Mouse (Mus musculus): ENCODE measurements around the gene Lsmem1. TPM values are rescaled to one million over a fixed set of nuclear protein-coding genes. Genes with fewer than 3 reads are reported as not detected.

The Lsmem1 gene
- polyA plus RNA-seq, 1 experiment, result not detected

DNA sequence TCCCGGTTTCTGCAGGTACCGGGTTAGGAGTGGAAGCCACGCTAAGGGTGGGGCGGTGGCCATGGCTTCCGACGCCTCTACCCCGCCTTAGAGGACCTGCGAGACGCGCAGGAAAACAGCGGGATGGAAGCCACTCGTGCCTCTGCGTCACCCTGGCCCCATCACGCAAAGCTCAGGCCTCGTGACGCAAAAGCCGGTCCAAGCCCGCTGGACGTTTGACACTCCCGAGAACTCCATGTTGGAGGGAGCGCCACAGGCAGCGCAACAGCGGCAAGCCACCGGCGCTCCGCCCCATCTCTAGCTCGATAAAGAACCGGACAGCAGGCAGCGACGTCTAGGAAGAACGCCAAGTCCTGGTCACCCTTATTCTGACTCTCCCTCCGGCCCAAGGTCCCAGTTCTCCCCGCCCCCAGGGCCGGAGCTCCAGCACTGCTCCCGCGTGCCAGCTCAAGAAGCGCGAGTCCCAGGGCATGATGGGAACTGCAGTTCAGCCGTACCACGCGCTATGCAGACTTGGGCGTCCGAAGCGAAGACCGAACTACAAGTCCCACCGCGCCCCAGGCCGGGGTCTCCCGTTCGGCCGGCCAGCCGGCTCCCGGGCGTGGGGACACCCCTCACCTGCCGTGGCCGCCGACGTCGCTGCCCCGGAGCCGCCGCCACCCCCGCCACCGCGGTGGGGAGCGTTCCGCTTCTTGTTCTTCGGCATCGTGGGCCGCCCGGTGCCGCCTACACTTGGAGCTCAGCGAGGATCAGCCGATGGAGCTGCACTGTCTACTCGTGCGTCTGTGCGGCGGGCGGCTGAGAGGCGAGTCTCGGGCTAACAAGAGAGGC is 23.2 kb upstream of the Lsmem1 start:
- Histone ChIP-seq H3K4me3 (ENCODE audit: insufficient read depth, low read depth, low read length) (peak overlapping the region; percentile 78), H3K4me1 (ENCODE audit: control insufficient read depth, insufficient read depth, insufficient read length, low read length) (peaks cover 5% of the 10 kb centered on the region), H3K27ac (replicated peaks; ENCODE audit: low read depth, low read length) (peak overlapping the region; percentile 91)

DNA sequence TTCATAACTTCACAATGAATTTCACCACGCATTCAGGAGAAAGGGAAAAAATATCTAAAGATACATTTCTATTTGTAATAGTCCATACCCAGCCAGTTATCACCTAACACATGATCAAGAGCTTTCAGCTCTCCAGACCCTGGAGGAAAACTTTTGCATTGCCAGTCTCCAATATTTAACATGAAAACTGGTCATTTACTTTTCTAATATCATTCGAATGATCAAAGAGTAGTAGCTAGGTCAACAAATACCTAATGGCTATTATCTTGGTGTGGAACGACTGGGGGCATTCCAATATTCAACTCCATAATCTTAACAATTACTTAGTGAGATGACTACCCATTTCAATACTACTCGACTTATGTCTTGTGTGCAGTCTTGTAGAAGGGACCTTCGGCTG is 22.3 kb upstream of the Lsmem1 start:
- Histone ChIP-seq H3K27ac (replicated peaks; ENCODE audit: low read depth, low read length) (peak overlapping the region; percentile 91), H3K4me3 (ENCODE audit: insufficient read depth, low read depth, low read length) (peak overlapping the region; percentile 78), H3K4me1 (ENCODE audit: control insufficient read depth, insufficient read depth, insufficient read length, low read length) (peaks cover 5% of the 10 kb centered on the region)

DNA sequence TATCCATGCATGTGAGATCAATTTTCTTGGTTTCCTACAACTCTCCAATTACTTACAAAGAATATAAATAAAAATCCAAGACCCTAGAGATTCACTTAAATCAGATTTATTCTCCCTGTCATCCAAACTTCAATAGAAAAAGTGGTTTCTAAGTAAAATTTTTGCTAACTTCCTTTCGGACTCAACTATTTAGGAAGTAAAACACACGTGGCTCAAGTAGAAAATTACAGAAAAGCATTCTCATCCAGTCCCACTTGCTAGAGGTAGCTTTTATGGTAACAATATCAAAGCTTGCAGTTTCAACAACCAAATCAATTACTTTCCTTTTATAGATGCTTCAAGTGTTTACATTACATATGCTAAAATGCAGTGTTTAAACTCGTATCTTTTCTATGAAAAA is 21.6 kb upstream of the Lsmem1 start:
- Histone ChIP-seq H3K4me1 (ENCODE audit: control insufficient read depth, insufficient read depth, insufficient read length, low read length) (peaks cover 5% of the 10 kb centered on the region), H3K27ac (replicated peaks; ENCODE audit: low read depth, low read length) (0 out of 2 replicates have a peak overlapping the region, but pooled peaks have one; percentile 38), H3K4me3 (ENCODE audit: insufficient read depth, low read depth, low read length) (peak overlapping the region; percentile 32)

DNA sequence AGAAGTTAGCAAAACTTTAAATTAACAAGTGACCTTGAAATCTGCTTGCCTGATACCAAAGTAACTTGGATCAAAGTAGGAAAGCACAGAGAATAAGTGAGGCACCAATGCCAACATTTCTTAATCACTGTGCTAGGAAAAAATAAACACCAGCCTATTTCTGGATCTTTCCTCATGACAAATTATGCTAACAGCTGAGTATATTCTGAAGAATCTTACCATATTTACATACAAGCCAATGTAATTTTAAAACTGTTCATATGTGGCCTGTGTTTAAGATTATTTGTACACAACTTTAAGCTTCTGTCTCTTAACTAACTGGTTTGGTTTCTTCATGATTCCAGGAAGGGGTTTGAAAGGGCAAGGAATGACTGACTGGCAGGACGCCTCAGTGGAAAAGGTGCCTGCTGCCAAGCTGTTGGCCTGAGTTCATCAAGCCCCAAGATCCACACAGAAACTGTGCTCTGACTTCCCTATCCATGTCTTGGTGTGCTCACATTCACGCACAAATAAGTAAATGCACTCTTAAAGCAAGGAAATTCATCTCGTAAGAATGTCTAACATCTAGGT is 20.8 kb upstream of the Lsmem1 start:
- peak overlapping the region; percentile 35; the same call in 1 of the 2 replicates for H3K27ac ChIP-seq (replicated peaks; ENCODE audit: low read depth, low read length)
- peak overlapping the region; percentile 32 for H3K4me3 ChIP-seq (ENCODE audit: insufficient read depth, low read depth, low read length)
- peaks cover 5% of the 10 kb centered on the region for H3K4me1 ChIP-seq (ENCODE audit: control insufficient read depth, insufficient read depth, insufficient read length, low read length)

DNA sequence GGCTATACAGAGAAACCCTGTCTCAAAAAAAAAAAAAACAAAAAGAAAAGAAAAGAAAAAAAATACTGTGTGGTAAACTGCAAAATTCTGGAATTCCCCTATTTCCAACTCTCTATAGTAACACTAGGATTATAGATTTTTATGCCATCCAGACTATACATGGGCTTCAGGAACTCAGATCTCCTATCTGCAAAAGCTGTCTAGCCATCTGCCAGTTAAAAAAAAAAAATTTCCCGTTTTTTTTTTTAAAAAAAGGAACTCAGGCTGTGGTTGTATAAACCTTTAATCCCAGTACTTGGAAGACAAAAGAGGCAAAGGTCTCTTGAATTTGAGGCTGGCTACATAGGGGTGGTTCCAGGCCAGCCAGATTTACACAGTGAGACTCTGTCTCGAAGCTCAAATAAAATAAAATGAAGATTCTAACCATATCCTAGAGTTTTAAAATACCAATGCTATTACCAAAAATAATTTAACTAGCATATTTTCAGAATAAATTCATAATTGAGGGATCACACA is 19.2 kb upstream of the Lsmem1 start:
- H3K4me1 ChIP-seq (ENCODE audit: control insufficient read depth, insufficient read depth, insufficient read length, low read length), result peaks cover 3% of the 10 kb centered on the region
- H3K4me3 ChIP-seq (ENCODE audit: insufficient read depth, low read depth, low read length), result no peak overlapping the region
- no peak overlapping the region for H3K27ac ChIP-seq (replicated peaks; ENCODE audit: low read depth, low read length)

DNA sequence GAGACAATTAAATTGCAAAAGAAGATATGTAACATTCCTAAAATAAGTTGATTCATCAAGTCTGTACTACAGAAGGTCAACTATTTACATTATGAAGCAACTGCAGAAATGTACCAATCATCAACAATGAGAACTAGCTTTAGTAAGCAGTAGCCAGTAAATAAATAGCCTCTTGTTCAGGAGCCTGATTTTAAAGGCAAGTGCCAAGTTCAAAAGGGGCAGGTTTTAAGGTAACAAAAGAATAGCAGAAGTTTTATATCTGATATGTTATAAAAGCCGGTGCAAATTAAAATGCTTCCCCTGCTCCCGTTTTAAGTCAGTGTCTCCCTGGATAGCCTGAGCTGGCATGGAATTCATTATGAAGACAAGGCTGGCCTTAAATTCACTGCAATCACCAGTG is 18.5 kb upstream of the Lsmem1 start:
- H3K4me3 ChIP-seq (ENCODE audit: insufficient read depth, low read depth, low read length), result no peak overlapping the region
- peaks cover 3% of the 10 kb centered on the region for H3K4me1 ChIP-seq (ENCODE audit: control insufficient read depth, insufficient read depth, insufficient read length, low read length)
- H3K27ac ChIP-seq (replicated peaks; ENCODE audit: low read depth, low read length), result peak overlapping the region; percentile 52; the same call in 1 of the 2 replicates

DNA sequence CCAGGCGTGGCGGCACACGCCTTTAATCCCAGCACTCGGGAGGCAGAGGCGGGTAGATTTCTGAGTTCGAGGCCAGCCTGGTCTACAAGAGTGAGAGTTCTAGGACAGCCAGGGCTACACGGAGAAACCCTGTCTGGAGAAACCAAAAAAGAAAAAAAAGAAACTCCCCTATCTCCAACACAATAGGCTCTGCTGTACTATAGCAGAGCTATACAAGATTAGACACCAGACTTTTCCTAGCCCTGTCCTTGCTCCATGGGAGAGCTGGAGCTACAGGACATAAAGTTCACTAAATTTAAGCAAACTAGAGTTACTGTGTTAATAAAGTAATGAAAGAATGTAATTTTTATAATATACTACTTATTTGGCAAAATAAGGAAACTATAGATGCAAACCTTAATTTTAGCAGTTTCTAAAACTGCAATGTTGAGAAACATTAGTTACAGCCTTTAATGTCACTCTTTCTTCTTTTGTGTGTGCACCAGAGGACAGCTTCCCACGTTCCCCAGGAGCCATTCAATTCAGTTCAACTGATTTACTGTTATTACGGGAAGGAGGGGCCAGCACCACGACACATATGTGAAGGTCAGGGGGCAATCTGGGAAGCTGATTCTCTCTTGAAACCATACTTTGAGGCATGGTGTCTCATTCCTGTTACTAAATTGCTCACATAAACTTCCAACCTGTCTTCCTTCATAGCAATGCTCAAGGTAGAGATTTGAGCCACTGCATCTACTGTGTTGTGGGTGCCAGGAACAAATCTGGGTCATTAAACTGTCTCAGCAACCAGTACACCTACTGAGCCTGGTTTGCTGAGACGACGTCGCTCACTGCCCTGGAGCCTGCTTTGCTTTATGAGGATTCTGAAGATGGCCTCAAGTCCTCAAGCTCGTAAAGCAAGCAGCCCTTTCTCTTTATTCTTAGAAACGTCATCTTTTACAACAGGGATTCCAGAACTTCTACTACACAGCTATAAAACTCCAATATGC is 15.9 kb upstream of the Lsmem1 start:
- Histone ChIP-seq H3K4me1 (ENCODE audit: control insufficient read depth, insufficient read depth, insufficient read length, low read length) (peaks cover 3% of the 10 kb centered on the region), H3K27ac (replicated peaks; ENCODE audit: low read depth, low read length) (no peak overlapping the region), H3K4me3 (ENCODE audit: insufficient read depth, low read depth, low read length) (no peak overlapping the region)

DNA sequence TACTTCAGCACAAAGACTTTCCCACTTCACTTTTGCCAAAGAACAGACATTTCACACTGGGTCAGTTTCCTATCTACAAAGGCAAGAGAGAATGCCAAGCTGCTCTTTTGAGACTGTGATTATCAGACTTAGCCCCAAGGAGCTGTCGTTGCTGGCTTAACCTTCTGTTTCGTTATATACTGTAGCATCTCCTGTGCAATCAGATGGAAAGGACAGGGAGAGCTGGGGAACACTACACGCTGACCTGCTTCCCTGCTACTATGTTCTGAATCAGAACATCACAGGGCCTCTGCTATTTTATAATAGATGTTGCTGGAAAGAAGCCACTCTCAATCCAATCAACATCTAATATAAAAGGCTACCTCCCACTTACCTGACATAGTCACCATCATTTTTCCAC is 9.8 kb upstream of the Lsmem1 start:
- no peaks in the 10 kb centered on the region for H3K4me1 ChIP-seq (ENCODE audit: control insufficient read depth, insufficient read depth, insufficient read length, low read length)
- H3K27ac ChIP-seq (replicated peaks; ENCODE audit: low read depth, low read length), result no peak overlapping the region
- H3K4me3 ChIP-seq (ENCODE audit: insufficient read depth, low read depth, low read length), result no peak overlapping the region

DNA sequence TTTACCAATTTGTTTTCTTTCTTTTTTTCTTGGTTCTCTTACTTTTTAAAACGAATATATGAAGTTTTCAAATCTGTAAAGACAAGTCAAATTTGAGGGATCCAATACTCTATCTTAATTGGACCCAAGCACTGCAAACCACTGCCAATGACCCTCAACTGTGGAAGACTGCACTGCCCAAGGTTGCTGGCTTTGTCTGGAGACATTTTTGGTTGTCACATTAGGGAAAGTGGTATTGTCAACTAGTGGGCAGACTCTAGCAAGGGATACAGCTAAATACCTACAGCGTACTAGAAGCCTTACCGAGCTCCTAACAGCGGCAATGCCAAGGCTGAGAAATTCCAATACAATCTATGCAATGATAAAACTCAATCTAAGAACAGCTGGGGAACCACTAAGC is 8.6 kb upstream of the Lsmem1 start:
- no peaks in the 10 kb centered on the region for H3K4me1 ChIP-seq (ENCODE audit: control insufficient read depth, insufficient read depth, insufficient read length, low read length)
- no peak overlapping the region for H3K4me3 ChIP-seq (ENCODE audit: insufficient read depth, low read depth, low read length)
- H3K27ac ChIP-seq (replicated peaks; ENCODE audit: low read depth, low read length), result no peak overlapping the region

DNA sequence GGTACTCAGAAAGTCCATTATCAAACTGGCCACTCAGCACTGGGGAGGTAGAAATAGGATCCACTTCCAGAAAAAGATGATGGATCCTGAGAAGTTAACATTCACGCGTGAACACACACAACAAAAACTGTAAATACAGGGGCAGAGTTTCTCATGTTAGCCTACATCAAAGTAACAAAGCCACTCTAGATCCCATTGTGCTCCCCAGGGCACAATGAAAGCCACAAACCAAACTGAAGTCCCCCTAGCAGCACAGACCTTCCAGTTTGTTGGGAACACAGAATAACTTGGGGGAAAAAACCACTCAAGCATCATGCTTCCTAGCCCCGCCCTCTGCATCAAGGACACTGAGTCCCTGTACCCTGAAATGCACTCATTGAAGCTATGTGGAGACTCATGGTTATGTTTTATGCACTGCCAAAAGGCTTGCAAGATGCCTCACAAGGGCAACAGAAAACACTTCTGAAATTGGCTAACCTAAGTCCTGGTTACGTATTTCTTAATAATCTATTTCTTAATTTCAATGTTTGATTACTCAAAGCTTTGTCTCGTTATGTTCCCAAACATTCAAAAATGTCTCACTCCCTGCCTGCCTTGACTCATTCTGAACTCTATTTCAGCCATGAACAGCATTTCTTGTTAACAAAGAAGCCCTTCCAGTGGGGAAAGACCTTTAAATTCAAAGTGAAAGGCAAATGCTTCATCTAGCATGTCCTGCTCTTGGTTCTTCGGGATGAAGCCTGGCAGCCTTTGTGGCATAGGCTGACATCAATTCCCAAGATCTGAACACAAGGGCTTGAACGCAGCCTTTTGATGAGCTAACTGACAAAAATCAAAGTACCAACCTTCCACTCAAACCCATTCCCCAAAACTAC is 3.1 kb upstream of the Lsmem1 start:
- Histone ChIP-seq H3K4me1 (ENCODE audit: control insufficient read depth, insufficient read depth, insufficient read length, low read length) (no peaks in the 10 kb centered on the region), H3K27ac (replicated peaks; ENCODE audit: low read depth, low read length) (peak overlapping the region; percentile 88), H3K4me3 (ENCODE audit: insufficient read depth, low read depth, low read length) (no peak overlapping the region)

DNA sequence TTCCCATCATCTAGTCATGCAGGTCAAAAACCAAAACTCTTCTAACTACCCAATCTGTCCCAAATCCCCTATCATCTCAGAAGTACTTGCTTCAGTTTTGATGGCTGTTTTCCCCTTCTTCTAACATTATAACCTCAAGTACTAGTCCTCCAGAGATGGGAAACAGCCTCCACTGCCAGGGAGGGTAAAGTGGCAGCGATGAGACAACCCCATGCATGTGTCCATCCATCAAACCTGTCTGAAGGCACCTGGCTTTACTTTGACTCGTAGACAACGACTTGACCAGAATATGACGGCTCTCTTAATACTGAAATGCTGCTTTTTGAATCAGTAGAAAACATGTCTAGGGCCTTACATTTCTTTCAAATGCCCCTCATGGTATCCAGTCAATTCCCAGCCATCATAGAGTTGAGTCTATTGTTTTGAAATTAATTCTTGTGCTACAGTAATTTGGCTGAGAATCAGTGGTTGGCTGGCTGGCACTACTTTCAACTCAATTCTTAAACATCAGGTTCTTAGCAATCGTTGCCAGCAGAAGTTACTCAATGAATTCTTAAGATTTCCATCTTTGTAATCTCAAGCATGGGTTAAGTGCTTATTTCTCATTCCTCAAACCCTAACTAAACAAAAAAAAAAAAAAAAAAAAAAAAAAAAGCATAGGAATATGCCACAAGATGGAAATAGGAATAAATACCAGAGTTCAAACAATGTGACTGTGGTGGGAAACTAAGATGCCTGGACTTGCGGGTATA is 1.4 kb upstream of the Lsmem1 start:
- Histone ChIP-seq H3K27ac (replicated peaks; ENCODE audit: low read depth, low read length) (0 out of 2 replicates have a peak overlapping the region, but pooled peaks have one; percentile 14), H3K4me3 (ENCODE audit: insufficient read depth, low read depth, low read length) (no peak overlapping the region)

DNA sequence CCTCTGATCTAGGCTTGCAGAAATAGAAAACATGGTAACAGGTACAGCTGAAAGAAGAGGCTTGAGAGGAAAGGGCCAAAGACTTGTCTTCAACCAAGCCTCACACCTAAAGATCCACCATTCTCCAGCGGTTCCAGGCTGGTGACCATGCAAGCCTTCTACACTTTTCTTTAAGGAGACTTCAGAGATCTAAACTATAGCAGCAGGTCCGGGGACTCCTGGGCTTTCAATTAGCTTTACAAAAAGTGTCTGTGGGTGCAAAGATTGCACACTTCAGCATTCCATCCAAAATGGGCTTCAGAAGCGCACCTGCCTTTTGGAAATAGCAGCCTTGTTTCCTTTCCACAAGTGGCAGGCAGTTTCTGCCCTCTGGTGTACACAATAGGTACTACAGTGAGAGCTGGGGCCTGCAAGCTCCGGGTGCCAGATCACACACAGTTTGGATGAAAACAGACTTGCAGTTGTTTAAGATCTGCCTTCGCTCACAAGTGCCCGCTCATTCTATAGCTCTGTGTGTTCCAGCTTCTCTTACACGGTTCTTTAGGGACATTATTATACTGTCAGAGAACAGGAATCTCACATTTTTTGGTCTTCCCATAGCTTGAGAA is 609 bp upstream of the Lsmem1 start:
- no peak overlapping the region for H3K4me3 ChIP-seq (ENCODE audit: insufficient read depth, low read depth, low read length)
- no peaks in the 10 kb centered on the region for H3K4me1 ChIP-seq (ENCODE audit: control insufficient read depth, insufficient read depth, insufficient read length, low read length)
- H3K27ac ChIP-seq (replicated peaks; ENCODE audit: low read depth, low read length), result no peak overlapping the region

More for the DNA sequence above, 1.4 kb upstream of the Lsmem1 start:
- no peaks in the 10 kb centered on the region for H3K4me1 ChIP-seq (ENCODE audit: control insufficient read depth, insufficient read depth, insufficient read length, low read length)

DNA sequence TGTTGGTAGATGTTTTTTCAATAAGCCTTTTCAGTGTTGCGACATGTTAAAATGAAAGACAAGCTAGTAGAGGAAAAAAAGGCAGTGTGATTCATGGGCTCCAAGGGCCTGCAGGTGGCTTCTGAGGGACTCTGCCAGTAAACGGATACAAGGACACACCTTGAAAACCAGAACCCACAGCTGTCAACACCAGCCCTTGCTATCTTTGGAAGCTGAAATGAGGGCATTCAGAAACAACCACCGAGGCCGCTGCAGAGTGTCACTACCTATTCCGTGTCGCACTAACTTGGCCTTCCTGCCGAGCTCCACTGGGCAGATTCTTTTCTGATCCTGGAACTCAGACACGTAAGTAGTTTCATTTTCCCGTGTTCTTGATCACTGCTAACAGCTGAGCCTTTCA is 863 bp downstream of the Lsmem1 start:
- Histone ChIP-seq H3K27ac (replicated peaks; ENCODE audit: low read depth, low read length) (0 out of 2 replicates have a peak overlapping the region, but pooled peaks have one; percentile 8), H3K4me1 (ENCODE audit: control insufficient read depth, insufficient read depth, insufficient read length, low read length) (no peaks in the 10 kb centered on the region), H3K4me3 (ENCODE audit: insufficient read depth, low read depth, low read length) (0 out of 2 replicates have a peak overlapping the region, but pooled peaks have one; percentile 3)

All from brown adipose tissue, adult 24 weeks (tissue).